Mouse (Mus musculus) thymus, postnatal 4 days (tissue): Measurements from ENCODE around the gene Tpm1.

Source experiments
- DNase-seq: peaks from one replicate; pipeline ENCODE4 v3.0.0; 2021

The Tpm1 gene

DNA sequence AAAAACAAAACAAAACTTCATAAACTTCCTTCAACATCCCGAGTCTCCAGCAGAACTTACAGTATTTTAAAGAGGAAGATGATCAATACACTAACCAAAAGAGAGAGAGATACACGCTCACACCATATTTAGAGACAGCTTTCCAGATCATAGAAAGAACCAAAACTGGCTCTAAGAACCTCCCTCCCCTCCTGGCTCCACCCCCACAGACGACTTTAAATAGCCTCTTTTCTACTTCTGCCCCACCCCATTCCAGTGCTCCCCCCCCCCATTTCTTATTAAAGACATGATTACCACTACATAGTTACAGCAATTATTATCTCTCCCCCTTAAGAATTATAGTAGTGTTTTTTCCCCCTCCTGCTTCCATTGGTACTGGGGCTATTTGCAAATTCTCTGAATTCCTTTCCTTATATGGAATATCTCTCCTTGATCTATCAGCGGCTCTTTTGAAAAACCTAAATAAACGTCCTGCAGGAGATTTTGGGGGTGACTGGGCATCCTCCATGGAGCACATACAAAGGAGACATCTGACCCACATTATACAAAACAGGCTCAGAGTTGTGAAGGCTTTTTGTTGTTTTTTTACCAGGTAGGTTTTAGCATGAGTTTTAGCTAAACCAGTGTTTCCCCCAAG, 3.1 kb downstream of the Tpm1 start:
- DNase-seq = no peak

DNA sequence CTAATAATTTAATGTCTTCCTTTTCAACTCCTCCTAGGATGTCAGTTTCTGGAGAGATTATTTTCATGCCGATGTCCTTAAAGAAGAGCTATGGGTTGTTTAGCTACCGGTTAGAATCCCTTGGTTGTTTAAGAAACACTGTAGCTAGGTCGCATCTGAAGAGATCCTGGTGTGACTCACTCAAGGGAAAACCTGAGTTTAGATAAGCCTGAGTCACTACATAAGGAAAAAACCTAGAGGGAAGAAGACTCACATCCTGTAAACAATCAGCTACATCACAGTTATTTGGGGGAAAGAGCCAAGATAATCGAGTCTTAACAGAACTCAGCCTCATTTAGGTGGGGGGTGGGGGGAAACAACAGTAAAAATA, 3.9 kb downstream of the Tpm1 start:
- no peak for DNase-seq

GRCm38 (mm10) chr9:67044551-67045305, 4.5 kb downstream of the Tpm1 start:
- DNase-seq = peak; percentile 62

GRCm38 (mm10) chr9:67043231-67044199, 5.7 kb downstream of the Tpm1 start:
- DNase-seq = peak; percentile 100

- no peak for DNase-seq
Measured at GRCm38 (mm10) chr9:67042813-67043207, 6.4 kb downstream of the Tpm1 start.

- no peak for DNase-seq
Measured at GRCm38 (mm10) chr9:67041840-67042812, 7.1 kb downstream of the Tpm1 start.

GRCm38 (mm10) chr9:67040963-67041839, 8.0 kb downstream of the Tpm1 start:
- no peak for DNase-seq

GRCm38 (mm10) chr9:67039867-67040266, 9.3 kb downstream of the Tpm1 start:
- no peak for DNase-seq

DNA sequence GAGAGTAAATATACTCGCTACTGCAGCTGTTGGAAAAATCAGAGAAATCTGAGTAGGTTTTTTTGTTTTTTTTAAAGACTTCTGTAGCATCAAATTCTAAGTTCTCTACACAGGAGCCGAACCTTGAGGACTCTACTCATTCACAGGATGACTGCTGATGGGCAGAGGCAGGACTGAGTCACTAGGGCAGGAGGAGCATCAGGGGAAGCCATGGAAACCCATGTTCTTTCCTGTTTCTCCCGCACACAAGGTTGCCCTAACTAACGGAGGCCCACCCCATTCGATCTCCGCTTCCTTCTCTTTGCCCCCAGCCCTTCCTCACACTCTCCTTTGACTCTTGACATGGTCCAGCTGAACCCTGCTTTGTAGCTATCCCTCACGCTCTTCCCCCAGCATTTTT, 10.5 kb downstream of the Tpm1 start:
- no peak for DNase-seq

GRCm38 (mm10) chr9:67037666-67038065, 11.5 kb downstream of the Tpm1 start:
- DNase-seq = no peak

DNA sequence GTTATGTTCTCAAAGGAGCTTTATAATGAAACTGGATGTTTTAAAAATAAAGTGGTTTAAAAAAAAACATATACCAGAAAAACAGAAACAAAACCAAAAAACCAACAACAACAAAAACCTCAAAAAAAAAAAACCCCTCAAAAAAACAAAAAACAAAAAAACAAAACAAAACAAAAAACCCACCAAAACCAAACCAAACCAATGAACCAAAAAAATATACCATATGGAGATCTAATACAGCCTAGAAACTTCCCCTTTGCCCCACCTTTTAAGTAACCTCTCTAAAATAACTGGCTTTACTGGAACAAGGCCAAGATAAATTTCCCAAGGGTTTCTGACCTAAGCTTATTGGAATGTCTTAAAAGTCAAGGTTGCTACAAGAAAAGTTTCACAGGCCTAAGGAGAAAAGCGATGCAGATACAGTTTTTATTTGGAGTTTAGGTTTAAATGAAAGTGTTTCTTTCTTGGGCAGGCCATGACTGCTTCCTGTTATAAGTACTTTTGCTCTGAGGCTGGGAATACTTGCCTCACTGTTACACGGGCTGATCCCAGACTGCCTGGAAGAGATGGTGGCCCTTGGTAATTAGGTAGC, 12.6 kb downstream of the Tpm1 start:
- DNase-seq = no peak

DNA sequence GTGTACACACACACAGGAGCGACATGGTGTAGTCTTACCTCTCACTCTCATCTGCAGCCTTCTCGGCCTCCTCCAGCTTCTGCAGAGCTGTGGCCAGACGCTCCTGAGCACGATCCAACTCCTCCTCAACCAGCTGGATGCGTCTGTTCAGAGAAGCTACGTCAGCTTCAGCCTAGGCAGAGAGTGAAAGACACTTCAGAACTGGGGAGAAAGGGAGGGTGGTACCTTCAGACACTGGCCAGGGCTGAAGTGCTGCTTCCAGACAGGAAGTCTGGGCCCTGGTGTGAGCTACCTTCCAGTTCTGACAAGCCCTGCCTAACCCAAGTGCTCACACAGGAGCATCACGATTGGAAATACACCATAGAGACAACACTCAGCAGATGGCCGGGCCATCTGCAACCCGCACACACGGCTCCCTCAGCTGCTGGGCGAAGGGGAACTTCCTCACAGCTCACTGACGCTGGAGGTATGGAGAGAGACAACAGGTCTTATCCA, 13.2 kb downstream of the Tpm1 start:
- DNase-seq = no peak

DNA sequence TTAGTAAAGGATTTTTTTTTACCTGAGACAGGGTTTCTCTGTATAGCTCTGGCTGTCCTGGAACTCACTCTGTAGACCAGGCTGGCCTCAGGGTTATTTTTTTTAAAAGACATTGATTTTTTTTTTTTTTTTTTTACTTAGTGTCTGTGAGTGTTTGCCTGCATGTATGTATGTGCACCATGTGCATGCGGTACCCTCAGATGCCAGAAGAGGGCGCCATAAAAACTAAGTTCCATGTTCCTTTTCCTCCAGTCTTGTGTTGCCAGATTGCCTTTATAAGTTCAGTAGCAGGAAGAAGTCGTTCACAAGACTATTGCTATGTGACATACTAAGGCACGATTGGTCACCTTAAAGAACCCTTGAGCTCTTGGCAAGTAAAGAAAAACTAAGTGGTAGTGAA, 14.5 kb downstream of the Tpm1 start:
- no peak for DNase-seq

- no peak for DNase-seq
Measured at GRCm38 (mm10) chr9:67033016-67033415, 16.2 kb downstream of the Tpm1 start.

DNA sequence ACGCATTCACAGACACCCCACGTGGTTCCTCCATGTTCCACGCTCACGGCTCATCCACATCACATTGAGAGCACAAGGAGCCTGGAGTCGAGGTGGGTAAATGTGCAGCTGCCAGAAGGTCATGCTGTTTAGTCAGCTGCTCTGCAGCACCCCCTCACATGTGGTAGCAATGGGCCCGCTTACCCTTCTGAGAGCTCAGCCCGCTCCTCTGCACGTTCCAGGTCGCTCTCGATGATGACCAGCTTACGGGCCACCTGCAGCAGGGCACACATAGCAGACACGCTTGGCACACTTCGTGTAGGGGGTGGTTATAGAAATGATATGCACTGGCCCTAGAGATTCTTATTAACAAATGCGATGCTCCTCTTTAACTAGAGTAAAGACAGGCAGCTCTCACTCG, 16.6 kb downstream of the Tpm1 start:
- no peak for DNase-seq

DNA sequence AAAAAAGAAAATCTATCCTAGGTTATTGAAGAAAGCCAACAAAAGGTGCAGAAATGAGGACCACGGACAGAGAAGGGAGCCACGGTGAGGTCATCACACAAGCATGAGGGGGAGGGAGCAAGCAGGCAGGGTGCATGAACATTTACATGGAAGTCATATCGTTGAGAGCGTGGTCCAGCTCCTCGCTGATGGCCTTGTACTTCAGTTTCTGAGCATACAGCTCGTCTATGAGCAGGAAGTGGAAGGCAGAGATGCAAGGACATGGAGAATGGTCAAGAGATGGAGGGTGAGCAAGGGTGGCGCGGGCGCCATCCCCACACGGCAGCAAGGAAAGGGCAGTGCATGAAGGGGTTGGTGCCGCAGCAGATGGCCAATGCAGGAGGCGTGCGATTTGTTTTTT, 19.7 kb downstream of the Tpm1 start:
- no peak for DNase-seq

GRCm38 (mm10) chr9:67028929-67029328, 20.3 kb downstream of the Tpm1 start:
- no peak for DNase-seq

DNA sequence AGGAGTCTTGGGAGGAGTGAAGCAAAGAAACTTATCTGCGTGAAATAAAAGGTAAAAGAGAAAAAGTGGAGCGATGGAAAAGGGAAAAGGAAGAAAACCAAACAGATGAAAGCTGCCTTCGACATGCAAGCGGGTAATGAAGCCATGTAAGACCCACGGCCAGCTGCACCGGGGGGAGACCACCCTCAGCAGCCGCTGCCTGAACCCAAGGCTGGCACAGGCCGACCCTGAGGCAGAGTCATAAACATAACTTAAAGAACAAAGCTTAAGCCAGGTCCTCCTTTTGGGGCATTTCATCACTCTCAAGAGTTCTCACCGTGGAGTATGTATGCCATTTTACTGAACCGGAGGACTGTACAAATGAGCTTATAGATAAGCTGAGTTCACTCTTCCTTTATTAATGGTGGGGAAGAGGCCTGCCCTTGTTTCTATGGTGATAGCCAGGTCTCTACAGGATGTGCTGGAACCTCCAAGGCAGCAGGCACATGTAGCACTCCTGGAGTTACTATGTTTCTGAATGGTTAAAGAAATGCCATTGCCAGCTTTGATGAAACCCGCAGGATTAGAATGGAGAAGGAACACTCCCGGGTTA, 21.0 kb downstream of the Tpm1 start:
- DNase-seq = no peak

DNA sequence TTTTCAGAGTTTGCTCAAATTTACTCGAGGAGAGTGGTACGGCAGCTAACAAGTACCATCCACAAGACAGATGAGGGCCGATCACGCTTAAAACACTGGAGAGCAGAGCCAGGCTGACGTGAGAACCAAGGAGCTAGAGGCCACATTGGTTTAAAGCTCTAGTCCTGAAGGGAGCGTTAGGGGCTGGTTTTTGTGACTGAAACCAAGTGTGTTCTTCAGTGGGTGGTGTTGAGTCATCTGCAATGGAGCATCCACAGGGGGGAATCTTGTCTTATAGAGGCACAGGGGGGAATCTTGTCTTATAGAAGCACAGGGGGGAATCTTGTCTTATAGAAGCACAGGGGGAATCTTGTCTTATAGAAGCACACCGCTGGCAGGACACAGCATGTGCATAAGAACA, 22.3 kb downstream of the Tpm1 start:
- no peak for DNase-seq

GRCm38 (mm10) chr9:67026061-67026460, 23.1 kb downstream of the Tpm1 start:
- no peak for DNase-seq
